Comparison of ENCODE assay signal across 16 mouse cellular contexts in the genomic region with DNA sequence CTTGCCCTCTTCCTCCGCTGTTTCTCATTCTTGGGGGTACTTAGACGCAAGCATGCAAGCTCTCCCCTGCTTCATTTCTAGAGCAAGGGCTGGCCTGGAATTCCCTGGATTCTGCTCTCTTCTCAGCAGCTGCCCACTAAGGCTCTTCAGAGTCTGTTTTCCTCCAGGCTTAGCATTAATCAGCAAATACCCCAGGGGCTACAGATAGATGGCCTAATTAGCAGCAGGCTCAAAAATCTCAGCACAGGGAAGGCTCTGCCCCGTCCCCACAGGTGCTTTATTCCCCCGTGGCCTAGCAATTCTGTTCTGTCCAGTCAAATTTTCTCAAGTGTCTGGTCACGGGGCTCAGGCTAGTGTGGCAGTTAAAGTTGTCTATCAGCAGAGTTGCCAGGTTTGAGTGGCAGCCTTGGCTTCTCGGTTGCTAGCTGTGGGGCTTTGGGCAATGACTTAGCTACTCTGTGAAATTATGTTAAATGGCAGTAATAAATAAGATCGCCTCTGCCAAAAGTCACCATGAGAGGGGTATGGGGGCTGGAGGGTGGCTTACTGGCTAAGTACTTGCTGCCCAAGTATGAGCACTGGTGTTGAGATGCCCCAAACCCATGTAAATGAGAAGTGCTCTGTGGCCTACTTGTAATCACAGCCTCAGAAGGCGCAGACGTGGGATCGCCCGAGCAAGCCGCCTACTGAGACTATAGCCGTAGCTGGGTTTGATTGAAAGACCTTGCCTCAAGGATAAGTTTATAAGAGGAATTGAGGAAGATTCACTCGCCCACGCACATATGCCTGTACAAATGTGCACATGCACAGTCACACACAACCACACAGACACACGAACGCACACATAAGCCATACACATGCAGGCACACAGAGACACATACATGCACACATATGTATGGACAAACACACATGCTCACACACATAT.
A peak's percentile ranks its signal among the peaks of the same experiment; 100 is the strongest.
DNase-seq lines count a peak whose midpoint lies in the region; ATAC-seq and TF ChIP-seq lines count a peak whose summit lies in the region.
"Had no signal": no experiment of that assay in that cellular context is flagged by ENCODE, and none has a peak within 500 bp of the region (broad histone marks: within the 10 kb centered on the region; RNA-seq: fewer than 3 reads in every experiment).

No protein-coding gene starts in this region.

- no peak overlapping the region for H3K27ac ChIP-seq in hindbrain, embryonic 16.5 days (ENCODE audit: low read depth, low read length)
- H3K27ac ChIP-seq in hindbrain, embryonic 14.5 days: no peak overlapping the region
- no peak overlapping the region for H3K27ac ChIP-seq in neural tube, embryonic 14.5 days (ENCODE audit: low read depth, low read length)
- no peak overlapping the region for H3K27ac ChIP-seq in neural tube, embryonic 15.5 days (replicated peaks)
- no peak overlapping the region for H3K27ac ChIP-seq in kidney, adult 2 months (ENCODE audit: insufficient read depth, low read depth, low read length)
- H3K27ac ChIP-seq: gastrocnemius, adult 2 months; limb, embryonic 15.5 days had no signal

- no peaks in the 10 kb centered on the region for H3K36me3 ChIP-seq in hindbrain, embryonic 16.5 days (ENCODE audit: control insufficient read depth, insufficient read depth, low read length)
- no peaks in the 10 kb centered on the region for H3K36me3 ChIP-seq in hindbrain, embryonic 14.5 days (replicated peaks; ENCODE audit: control insufficient read depth, insufficient read depth)
- no peaks in the 10 kb centered on the region for H3K36me3 ChIP-seq in neural tube, embryonic 14.5 days (ENCODE audit: control insufficient read depth, insufficient read depth, low read length)
- H3K36me3 ChIP-seq in neural tube, embryonic 15.5 days: no peaks in the 10 kb centered on the region
- no peaks in the 10 kb centered on the region for H3K36me3 ChIP-seq in kidney, adult 2 months (ENCODE audit: control insufficient read depth, insufficient read depth, low read length)
- H3K36me3 ChIP-seq: limb, embryonic 15.5 days had no signal

- WGBS in hindbrain, embryonic 16.5 days: 69% methylated on average over 17 of the region's 17 CpGs
- WGBS in hindbrain, embryonic 14.5 days: 62% methylated on average over 17 of the region's 17 CpGs
- 64% methylated on average over 17 of the region's 17 CpGs for WGBS in neural tube, embryonic 14.5 days
- WGBS in neural tube, embryonic 15.5 days: 67% methylated on average over 17 of the region's 17 CpGs
- 95% methylated on average over 17 of the region's 17 CpGs for WGBS in kidney, adult 2 months

- peaks cover 7% of the 10 kb centered on the region; the same call in 1 of the 2 replicates for H3K4me1 ChIP-seq in hindbrain, embryonic 16.5 days (ENCODE audit: control insufficient read depth, insufficient read depth, low read depth, low read length)
- peaks cover 28% of the 10 kb centered on the region for H3K4me1 ChIP-seq in hindbrain, embryonic 14.5 days (replicated peaks; ENCODE audit: control insufficient read depth, insufficient read depth, low read length)
- peaks cover 7% of the 10 kb centered on the region for H3K4me1 ChIP-seq in neural tube, embryonic 14.5 days (ENCODE audit: control insufficient read depth, insufficient read depth, low read length)
- peaks cover 27% of the 10 kb centered on the region for H3K4me1 ChIP-seq in neural tube, embryonic 15.5 days
- no peaks in the 10 kb centered on the region for H3K4me1 ChIP-seq in kidney, adult 2 months (ENCODE audit: control insufficient read depth, insufficient read depth, low read length)
- H3K4me1 ChIP-seq: limb, embryonic 15.5 days had no signal

- H3K4me3 ChIP-seq in hindbrain, embryonic 16.5 days (ENCODE audit: low read length): no peak overlapping the region
- H3K4me3 ChIP-seq in hindbrain, embryonic 14.5 days (replicated peaks; ENCODE audit: low read length): no peak overlapping the region
- H3K4me3 ChIP-seq in neural tube, embryonic 14.5 days (ENCODE audit: low read depth, low read length): no peak overlapping the region
- H3K4me3 ChIP-seq in neural tube, embryonic 15.5 days (replicated peaks): no peak overlapping the region
- H3K4me3 ChIP-seq in kidney, adult 2 months (ENCODE audit: insufficient read depth, low read depth, low read length): no peak overlapping the region
- H3K4me3 ChIP-seq: gastrocnemius, adult 2 months; limb, embryonic 15.5 days had no signal

- no peak for DNase-seq in hindbrain, embryonic 14.5 days (ENCODE audit: low spot score)
- peak; percentile 37 to 41 for DNase-seq in left cerebral cortex, postnatal 36 days (ENCODE audit: low spot score in 2 of 2)
- DNase-seq in right cerebral cortex, postnatal 14 days: peak; percentile 44
- DNase-seq in kidney, adult 2 months: no peak
- no peak for DNase-seq in yolk sac, embryonic 10.5 days (ENCODE audit: low spot score)
- DNase-seq: cerebellum, adult 18-20 months; gastrocnemius, adult 2 months; heart, adult 18-20 months; lung, adult 18-20 months; lung, postnatal 4 days; thymus, adult 2 months had no signal

- intact Hi-C loops in left cerebral cortex, postnatal 36 days (cut with DNase I): no loop called here

- no peak overlapping the region for H3K9ac ChIP-seq in hindbrain, embryonic 16.5 days (ENCODE audit: low read depth, low read length)
- H3K9ac ChIP-seq in hindbrain, embryonic 14.5 days: no peak overlapping the region
- no peak overlapping the region for H3K9ac ChIP-seq in neural tube, embryonic 14.5 days (replicated peaks; ENCODE audit: low read depth, low read length)
- no peak overlapping the region for H3K9ac ChIP-seq in neural tube, embryonic 15.5 days (replicated peaks)
- H3K9ac ChIP-seq: limb, embryonic 15.5 days had no signal

- 0 out of 2 replicates have a peak, but pooled peaks have one; percentile 10 for ATAC-seq in hindbrain, embryonic 16.5 days
- ATAC-seq in hindbrain, embryonic 14.5 days (ENCODE audit: low FRiP score): no peak
- ATAC-seq in neural tube, embryonic 14.5 days (ENCODE audit: low read depth): 0 out of 2 replicates have a peak, but pooled peaks have one; percentile 20
- no peak for ATAC-seq in neural tube, embryonic 15.5 days (ENCODE audit: low FRiP score)
- ATAC-seq: forebrain, embryonic 14.5 days had no signal

- TF ChIP-seq CTCF in kidney, adult 2 months (conservative IDR thresholded peaks at IDR 0.05; ENCODE audit: insufficient read depth, insufficient read length, low read depth, low read length): no peak

- H3K4me2 ChIP-seq in hindbrain, embryonic 16.5 days (ENCODE audit: low read length): no peak overlapping the region
- no peak overlapping the region for H3K4me2 ChIP-seq in hindbrain, embryonic 14.5 days (replicated peaks)
- no peak overlapping the region for H3K4me2 ChIP-seq in neural tube, embryonic 14.5 days (ENCODE audit: low read depth, low read length)
- H3K4me2 ChIP-seq in neural tube, embryonic 15.5 days: no peak overlapping the region
- H3K4me2 ChIP-seq: limb, embryonic 15.5 days had no signal

- no peaks in the 10 kb centered on the region for H3K27me3 ChIP-seq in hindbrain, embryonic 16.5 days (replicated peaks; ENCODE audit: control insufficient read depth, insufficient read depth, low read length)
- H3K27me3 ChIP-seq in hindbrain, embryonic 14.5 days (ENCODE audit: control insufficient read depth, insufficient read depth, low read length): no peaks in the 10 kb centered on the region
- no peaks in the 10 kb centered on the region for H3K27me3 ChIP-seq in neural tube, embryonic 14.5 days (ENCODE audit: control insufficient read depth, insufficient read depth, low read length)
- H3K27me3 ChIP-seq in neural tube, embryonic 15.5 days (replicated peaks): 0 out of 2 replicates have a peak, but pooled peaks cover 3% of the 10 kb centered on the region
- no peaks in the 10 kb centered on the region for H3K27me3 ChIP-seq in kidney, adult 2 months (replicated peaks; ENCODE audit: control insufficient read depth, insufficient read depth, low read length)
- H3K27me3 ChIP-seq: limb, embryonic 15.5 days had no signal

- TF ChIP-seq POLR2A in kidney, adult 2 months (IDR thresholded peaks at IDR 0.05; ENCODE audit: low read depth, low read length): no peak

- no peaks in the 10 kb centered on the region for H3K9me3 ChIP-seq in hindbrain, embryonic 16.5 days (ENCODE audit: control insufficient read depth, low read length)
- H3K9me3 ChIP-seq in hindbrain, embryonic 14.5 days (ENCODE audit: control insufficient read depth, low read length): no peaks in the 10 kb centered on the region
- no peaks in the 10 kb centered on the region for H3K9me3 ChIP-seq in neural tube, embryonic 14.5 days (ENCODE audit: control insufficient read depth, low read length)
- H3K9me3 ChIP-seq in neural tube, embryonic 15.5 days (replicated peaks): no peaks in the 10 kb centered on the region
- H3K9me3 ChIP-seq: limb, embryonic 15.5 days had no signal

Comparison
In these comparisons a context has a peak if more than half of its experiments do, and no peak if none do; other contexts are left out.
1. ATAC-seq: peak in hindbrain, embryonic 16.5 days (single experiment) and neural tube, embryonic 14.5 days (single experiment); none in hindbrain, embryonic 14.5 days (single experiment) and neural tube, embryonic 15.5 days (single experiment).
2. DNase-seq: peak in left cerebral cortex, postnatal 36 days (2 of 2) and right cerebral cortex, postnatal 14 days (single experiment); none in hindbrain, embryonic 14.5 days (single experiment), kidney, adult 2 months (single experiment) and yolk sac, embryonic 10.5 days (single experiment).